Mouse (Mus musculus) olfactory bulb, adult 2 months (tissue): ENCODE data around the gene Suv39h2.

ENCODE experiments used
- CTCF ChIP-seq: fragments of 200-500 bp; IDR thresholded peaks from 2 replicates; pipeline ENCODE4 v1.5.1; 2012; ENCODE audit warnings: low read depth, mild to moderate bottlenecking, low read length, moderate library complexity; ENCODE audit not compliant: insufficient read depth
- POLR2A ChIP-seq: fragments of 200-500 bp; IDR thresholded peaks from 2 replicates; pipeline ENCODE4 v1.6.1; 2012; ENCODE audit warnings: mild to moderate bottlenecking, low read depth, low read length, moderate library complexity; ENCODE audit not compliant: insufficient read depth

DNA sequence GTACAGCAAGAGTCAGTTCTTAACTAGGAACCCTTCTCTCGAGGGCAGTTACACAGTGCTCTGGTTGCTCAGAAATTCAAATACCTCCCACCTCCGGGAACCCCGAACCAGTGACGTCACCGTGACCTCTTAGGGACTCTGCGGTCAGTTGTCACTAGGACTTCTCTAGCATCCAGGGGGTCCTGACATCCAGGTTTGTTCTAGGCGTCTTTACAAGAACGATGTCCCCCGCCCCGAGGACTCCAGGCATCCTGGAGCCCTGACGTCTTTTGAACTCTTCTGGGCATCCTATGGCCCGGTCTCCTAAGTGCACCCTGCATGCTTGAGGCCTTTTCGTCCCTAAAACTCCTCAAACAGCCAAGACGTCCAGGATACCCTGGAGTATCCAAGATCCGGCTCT, 37.2 kb upstream of the Suv39h2 start:
- TF ChIP-seq CTCF: no peak
- no peak for TF ChIP-seq POLR2A
